Mouse (Mus musculus) ES-E14 (cell line): ENCODE measurements at regions not wholly inside any gene's neighbourhood (a gene's known extent, or its start where the extent isn't known, plus 50 kb on each side); places are given as distances from the start of the nearest gene placed in this dataset.

Experiments
- DNase-seq: peaks from one replicate; pipeline ENCODE4 v3.0.0-alpha.2; 2013; ENCODE audit warnings: low read depth, low spot score
- H3K27ac ChIP-seq: 2 replicates; pipeline ENCODE4 v1.5.1; 2012; ENCODE audit warnings: low read depth, mild to moderate bottlenecking, low read length, moderate library complexity, mixed read lengths; ENCODE audit not compliant: poor library complexity, insufficient read depth, severe bottlenecking
- H3K36me3 ChIP-seq: 2 replicates; pipeline ENCODE4 v1.6.1; 2012; ENCODE audit warnings: mild to moderate bottlenecking, low read length, moderate library complexity, mixed read lengths; ENCODE audit not compliant: control insufficient read depth, poor library complexity, insufficient read depth, severe bottlenecking
- H3K4me1 ChIP-seq, 2 experiments: fragments of 150-350 bp in 1 of 2; sonication (generic) in 1 of 2; 2 replicates each; pipeline ENCODE4 v1.6.1; 2012; ENCODE audit warnings: low read length in 2 of 2, mild to moderate bottlenecking in 1 of 2, mixed read lengths in 1 of 2; ENCODE audit not compliant: control insufficient read depth in 2 of 2, insufficient read depth in 2 of 2, poor library complexity in 1 of 2
- H3K4me3 ChIP-seq, 2 experiments: fragments of 150-350 bp in 1 of 2; sonication (generic) in 1 of 2; 2 replicates each; pipeline ENCODE4 v1.5.1; 2012; ENCODE audit warnings: low read length in 2 of 2, low read depth in 1 of 2, mild to moderate bottlenecking in 1 of 2, mixed read lengths in 1 of 2; ENCODE audit not compliant: insufficient read depth in 1 of 2, poor library complexity in 1 of 2, severe bottlenecking in 1 of 2
- H3K9ac ChIP-seq: 2 replicates; pipeline ENCODE4 v1.6.1; 2012; ENCODE audit warnings: low read depth, mild to moderate bottlenecking, low read length, mixed read lengths; ENCODE audit not compliant: poor library complexity, insufficient read depth, severe bottlenecking
- H3K9me3 ChIP-seq: fragments of 150-350 bp; sonication (generic); 2 replicates; pipeline ENCODE4 v1.6.1; 2012; ENCODE audit warnings: low read depth, mild to moderate bottlenecking, low read length; ENCODE audit not compliant: control insufficient read depth, insufficient read depth
- CHD2 ChIP-seq: IDR thresholded peaks from 2 replicates; pipeline ENCODE4 v1.6.1; 2014; ENCODE audit warnings: mild to moderate bottlenecking, low read depth, low read length, inconsistent platforms
- HCFC1 ChIP-seq: IDR thresholded peaks from 2 replicates; pipeline ENCODE4 v1.6.1; 2012; ENCODE audit warnings: low read length, inconsistent platforms, borderline replicate concordance; ENCODE audit not compliant: insufficient read depth
- MAFK ChIP-seq: IDR thresholded peaks from 2 replicates; pipeline ENCODE4 v1.6.1; 2014; ENCODE audit warnings: mild to moderate bottlenecking, low read depth, low read length, inconsistent platforms; ENCODE audit not compliant: insufficient read depth
- ZC3H11A ChIP-seq: IDR thresholded peaks from 2 replicates; pipeline ENCODE4 v1.6.1; 2012; ENCODE audit warnings: low read depth, mild to moderate bottlenecking, inconsistent platforms, low read length, borderline replicate concordance
- ZNF384 ChIP-seq: IDR thresholded peaks from 2 replicates; pipeline ENCODE4 v1.6.1; 2012; ENCODE audit warnings: low read depth, low read length, inconsistent platforms
- in situ Hi-C, 2 experiments: fragments of 600-800 bp; cut with MboI; formaldehyde crosslinking; loops; one replicate each; pipeline ENCODE4 v1.15.1; 2025; ENCODE audit warnings: low sequenced_read_pairs in 2 of 2, inconsistent platforms in 1 of 2; ENCODE audit not compliant: unreplicated experiment in 2 of 2

DNA sequence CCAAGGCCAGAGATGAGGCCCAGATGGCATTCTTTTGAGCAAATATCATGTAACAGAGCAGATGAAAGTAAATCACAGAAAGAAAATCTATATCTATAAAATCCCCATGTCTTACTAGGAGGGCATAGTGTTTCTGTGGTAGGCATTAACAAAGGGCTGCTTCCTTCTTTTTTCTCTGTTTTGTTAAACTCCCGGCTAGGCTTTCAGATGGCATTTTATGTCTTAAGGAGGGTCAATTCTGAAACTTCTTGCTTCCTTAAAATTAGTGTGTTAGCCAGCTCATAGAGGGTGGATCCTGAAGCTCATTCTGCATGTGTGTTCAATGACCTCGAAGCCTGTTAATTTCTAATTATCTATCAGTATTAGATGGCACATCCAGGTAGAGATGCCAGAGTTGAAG lies 123.8 kb upstream of the Egfl6 start:
- H3K36me3 ChIP-seq = no peaks in the 10 kb centered on the region
- DNase-seq = no peak
- H3K4me3 ChIP-seq = no peak overlapping the region
- H3K4me1 ChIP-seq = no peaks in the 10 kb centered on the region
- H3K27ac ChIP-seq = no peak overlapping the region
- in situ Hi-C loops = no loop called here
- H3K9me3 ChIP-seq = no peaks in the 10 kb centered on the region
- no peak overlapping the region for H3K9ac ChIP-seq
- no peak for TF ChIP-seq HCFC1
- no peak for TF ChIP-seq ZNF384
- TF ChIP-seq MAFK = no peak
- TF ChIP-seq ZC3H11A = no peak
- no peak for TF ChIP-seq CHD2

GRCm38 (mm10) chrX:166708106-166708505 lies 122.6 kb upstream of the Egfl6 start:
- in situ Hi-C loops = no loop called here
- H3K4me3 ChIP-seq = no peak overlapping the region
- no peak for DNase-seq
- no peak for TF ChIP-seq ZC3H11A
- TF ChIP-seq ZNF384 = no peak
- TF ChIP-seq HCFC1 = no peak
- no peak for TF ChIP-seq CHD2
- no peak for TF ChIP-seq MAFK
- no peaks in the 10 kb centered on the region for H3K4me1 ChIP-seq
- no peak overlapping the region for H3K27ac ChIP-seq
- H3K9me3 ChIP-seq = no peaks in the 10 kb centered on the region
- no peaks in the 10 kb centered on the region for H3K36me3 ChIP-seq
- no peak overlapping the region for H3K9ac ChIP-seq

GRCm38 (mm10) chrX:166707029-166707428 lies 121.5 kb upstream of the Egfl6 start:
- in situ Hi-C loops = no loop called here
- TF ChIP-seq ZC3H11A (no peak), MAFK (no peak), ZNF384 (no peak), CHD2 (no peak), HCFC1 (no peak)

DNA sequence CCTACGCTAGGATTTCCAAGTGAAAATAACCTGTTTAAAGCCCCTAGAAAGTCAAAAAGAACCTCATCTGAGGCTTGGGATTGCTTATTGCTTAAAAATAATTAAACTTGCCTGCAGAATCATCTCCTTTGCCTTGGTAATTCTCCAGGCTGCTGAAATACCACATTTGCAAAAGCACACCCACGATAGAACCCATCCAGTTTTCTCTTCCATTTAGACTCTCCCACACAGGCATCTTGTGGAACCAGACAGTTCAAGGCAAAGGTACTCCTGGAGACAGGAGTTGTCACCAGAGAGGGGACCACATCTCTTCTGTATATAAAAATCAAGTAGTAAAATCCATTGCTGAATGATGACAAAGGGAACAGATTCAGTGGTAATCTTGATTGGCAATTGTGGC lies 118.8 kb upstream of the Egfl6 start:
- no peaks in the 10 kb centered on the region for H3K36me3 ChIP-seq
- no peak overlapping the region for H3K9ac ChIP-seq
- no peak overlapping the region for H3K27ac ChIP-seq
- no peak for DNase-seq
- in situ Hi-C loops = no loop called here
- H3K4me1 ChIP-seq = no peaks in the 10 kb centered on the region
- H3K9me3 ChIP-seq = no peaks in the 10 kb centered on the region
- TF ChIP-seq ZNF384 = no peak
- no peak for TF ChIP-seq HCFC1
- no peak for TF ChIP-seq MAFK
- TF ChIP-seq CHD2 = no peak
- H3K4me3 ChIP-seq = no peak overlapping the region

More at GRCm38 (mm10) chrX:166707029-166707428, 121.5 kb upstream of the Egfl6 start:
- Histone ChIP-seq H3K9ac (no peak overlapping the region), H3K4me3 (no peak overlapping the region), H3K4me1 (no peaks in the 10 kb centered on the region), H3K27ac (no peak overlapping the region), H3K36me3 (no peaks in the 10 kb centered on the region), H3K9me3 (no peaks in the 10 kb centered on the region)
- DNase-seq = no peak

DNA sequence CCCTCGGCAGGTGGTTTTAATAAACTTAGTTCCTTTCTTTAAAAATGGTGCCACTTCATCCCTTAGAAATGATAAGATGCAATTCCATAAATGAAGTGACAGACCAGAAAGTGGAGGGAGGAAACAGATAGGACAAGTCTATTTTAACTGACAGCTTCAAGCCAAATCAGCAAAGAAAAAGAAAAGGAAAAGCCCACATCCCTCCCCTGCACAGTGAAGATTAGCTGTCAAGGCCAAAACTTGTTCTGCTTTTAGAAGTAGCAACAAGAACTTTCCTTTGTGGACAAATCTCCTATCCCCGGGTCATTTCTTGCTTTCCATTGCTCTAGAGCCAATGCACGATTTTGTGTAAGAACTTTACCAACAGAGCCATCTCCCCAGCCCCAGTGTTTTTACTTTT lies 108.7 kb upstream of the Egfl6 start:
- no peak overlapping the region for H3K27ac ChIP-seq
- in situ Hi-C loops = no loop called here
- TF ChIP-seq ZC3H11A = no peak
- no peak for TF ChIP-seq MAFK
- TF ChIP-seq ZNF384 = no peak
- no peak for TF ChIP-seq HCFC1
- no peak for TF ChIP-seq CHD2

More for the DNA sequence above, 108.7 kb upstream of the Egfl6 start:
- Histone ChIP-seq H3K4me1 (no peaks in the 10 kb centered on the region), H3K9me3 (no peaks in the 10 kb centered on the region), H3K9ac (no peak overlapping the region), H3K36me3 (no peaks in the 10 kb centered on the region), H3K4me3 (no peak overlapping the region)
- DNase-seq = no peak
